Mouse (Mus musculus) gastrocnemius, adult 2 months (tissue): ENCODE data around the gene Phtf2. TPM values are rescaled to one million over a fixed set of nuclear protein-coding genes. Genes with fewer than 3 reads are reported as not detected.

Source experiments
- DNase-seq: peaks from one replicate; pipeline ENCODE4 v3.0.0; 2022
- H3K27ac ChIP-seq: fragments of 200-600 bp; 2 replicates; pipeline ENCODE4 v1.8.1; 2022; ENCODE audit warnings: mild to moderate bottlenecking
- H3K4me3 ChIP-seq: fragments of 200-600 bp; 2 replicates; pipeline ENCODE4 v1.8.1; 2022; ENCODE audit warnings: mild to moderate bottlenecking, moderate library complexity
- CTCF ChIP-seq: fragments of 200-600 bp; IDR thresholded peaks from 2 replicates; pipeline ENCODE4 v1.8.1; 2022; ENCODE audit warnings: antibody characterized with exemption, mild to moderate bottlenecking, moderate library complexity
- intact Hi-C: fragments of 180-260 bp; cut with DNase I; formaldehyde crosslinking; loops from one replicate; pipeline ENCODE4 v1.15.1; 2025
- total RNA-seq, 2 experiments: library from RNA; stranded (reverse); gene quantifications; 2 replicates each; pipeline ENCODE4 v1.2.3; 2021

Phtf2 gene
- total RNA-seq, 2 experiments from 2014 or later = 176 to 181 TPM

DNA sequence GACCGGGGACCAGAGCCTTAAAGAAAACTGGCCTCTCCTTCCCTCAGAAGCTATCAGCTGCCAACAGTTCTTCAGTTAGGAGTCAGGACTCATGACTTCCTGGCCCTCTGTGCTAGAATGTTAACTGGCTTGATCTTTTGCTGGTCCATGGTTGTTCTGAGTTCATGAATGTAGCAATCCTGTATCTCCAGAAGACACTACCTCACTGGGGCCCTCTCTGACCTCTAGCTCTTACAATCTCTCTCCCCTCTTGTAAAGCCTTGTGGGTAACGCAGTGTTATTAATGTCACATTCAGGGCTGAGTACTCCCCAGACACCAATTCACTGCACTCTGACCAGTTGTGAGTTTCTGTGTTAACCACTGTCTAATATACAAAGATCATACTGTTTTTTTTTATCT is 22.7 kb upstream of the Phtf2 start:
- intact Hi-C loops = no loop called here

DNA sequence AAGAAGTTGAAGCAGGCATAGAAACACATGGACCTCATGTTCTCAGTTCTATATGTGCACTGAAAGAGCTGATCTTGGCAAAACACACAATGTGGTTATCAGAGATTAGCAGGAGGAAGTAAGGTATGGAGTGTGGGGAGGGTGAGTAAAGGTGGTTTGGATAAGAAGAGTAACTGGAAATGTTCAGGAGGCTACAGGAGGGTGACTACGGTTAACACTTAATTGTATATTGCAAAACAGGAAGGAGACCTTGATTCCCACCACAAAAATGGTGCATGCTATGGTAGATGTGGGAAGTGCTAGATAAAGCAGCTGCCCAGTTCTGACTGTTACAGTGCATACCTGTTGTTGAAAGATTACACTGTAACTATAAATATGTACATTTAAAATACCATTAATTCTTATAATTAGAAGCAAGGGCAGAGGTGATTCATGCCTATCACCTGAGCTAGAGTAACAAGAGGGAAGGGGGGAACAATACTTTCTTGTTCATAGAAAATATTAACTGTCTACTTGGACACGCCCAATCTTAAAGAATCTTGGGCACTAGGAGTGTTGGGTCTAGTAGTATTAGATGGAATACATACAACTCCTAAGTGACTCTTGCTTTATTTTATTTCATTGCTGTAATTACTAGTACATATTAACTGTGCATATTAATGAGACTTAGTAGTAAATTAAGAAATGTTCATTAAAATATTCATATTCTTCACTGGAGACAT is 15.7 kb upstream of the Phtf2 start:
- intact Hi-C loops = no loop called here
- no peak for DNase-seq
- Histone ChIP-seq H3K27ac (no peak overlapping the region), H3K4me3 (no peak overlapping the region)
- TF ChIP-seq CTCF = no peak

More for the DNA sequence above, 22.7 kb upstream of the Phtf2 start:
- H3K27ac ChIP-seq = no peak overlapping the region
- no peak for DNase-seq
- no peak for TF ChIP-seq CTCF
- H3K4me3 ChIP-seq = no peak overlapping the region

DNA sequence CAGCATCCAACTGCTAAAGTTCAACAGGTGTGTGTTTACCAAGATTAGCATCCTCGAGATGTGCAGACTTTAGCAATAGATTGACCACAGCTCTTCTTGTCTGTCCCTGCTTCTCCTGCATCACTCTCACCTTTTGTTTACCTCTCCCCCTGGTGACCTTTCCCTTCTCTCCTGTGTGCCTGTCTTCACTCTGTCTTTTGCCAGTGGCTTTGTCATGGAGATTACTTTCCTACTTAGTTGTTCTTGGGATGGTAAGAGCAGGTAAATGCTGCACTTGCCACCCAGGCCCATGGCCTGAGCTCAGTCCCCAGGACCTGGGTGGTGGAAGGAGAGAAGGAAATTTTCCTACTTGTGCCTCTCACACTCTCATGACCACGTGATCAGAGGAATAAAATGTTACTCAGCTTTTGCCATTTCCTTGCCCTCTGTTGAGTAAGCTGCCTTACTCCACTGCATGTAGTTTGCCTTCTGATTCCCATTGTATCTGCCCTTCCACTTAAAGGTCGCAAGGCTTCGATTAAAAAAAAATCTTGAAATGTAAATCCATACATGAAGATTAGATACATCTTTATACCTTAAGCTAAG is 2.2 kb upstream of the Phtf2 start:
- TF ChIP-seq CTCF = no peak
- Histone ChIP-seq H3K27ac (no peak overlapping the region), H3K4me3 (no peak overlapping the region)
- intact Hi-C loops = loop anchor here (5.0 kb wide), 1 partner anchor 173 kb away; the partner anchor contains the start of gene Ptpn12
- DNase-seq = no peak

DNA sequence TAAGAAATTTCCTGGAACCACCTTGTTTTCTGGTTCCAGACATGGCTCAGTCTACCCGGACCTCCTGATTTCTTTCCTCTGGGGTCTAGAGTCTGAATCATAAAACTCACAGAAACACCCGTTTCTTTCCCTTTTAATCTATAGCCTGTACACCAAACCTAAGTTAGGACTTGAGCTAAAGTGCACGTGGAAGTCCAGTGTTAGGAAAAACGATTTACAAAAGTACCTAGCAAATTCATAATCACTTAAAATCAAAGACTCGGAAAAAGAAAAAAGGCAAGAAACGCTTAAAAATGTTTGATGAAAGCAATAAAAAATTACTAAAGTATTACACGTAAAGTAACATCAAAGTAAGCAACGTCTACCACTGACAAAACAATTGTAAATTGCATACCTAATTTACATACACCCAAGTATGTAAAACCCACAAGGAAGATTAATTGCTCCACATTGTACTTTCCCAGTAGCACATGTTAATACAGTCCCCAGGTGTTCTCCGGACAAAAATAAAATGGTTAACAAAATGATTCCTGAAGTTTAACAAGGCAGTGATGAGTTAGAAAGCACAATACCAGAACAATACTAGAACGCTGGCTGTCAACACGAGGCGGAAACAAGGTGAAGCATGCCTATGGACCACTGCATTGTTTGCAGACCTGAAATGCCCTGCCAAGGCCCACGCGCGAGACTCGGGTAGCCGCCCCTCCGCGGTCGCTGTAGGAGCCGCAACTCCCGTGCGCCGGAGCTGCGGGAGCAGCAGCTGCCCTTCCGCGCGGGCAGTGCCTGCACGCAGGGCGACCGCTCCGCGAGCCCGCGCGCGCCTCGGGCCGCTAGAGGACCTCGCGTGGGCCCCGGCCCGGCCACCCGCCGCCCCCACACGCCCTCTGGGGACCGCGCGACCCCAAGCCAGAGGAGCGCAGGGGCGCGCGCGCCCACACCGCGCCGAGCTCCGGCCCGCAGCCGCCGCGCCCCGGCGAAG is 838 bp downstream of the Phtf2 start:
- Histone ChIP-seq H3K4me3 (peak overlapping the region; percentile 94), H3K27ac (peak overlapping the region; percentile 97)
- peak; percentile 80 for DNase-seq
- TF ChIP-seq CTCF = peak; percentile 4; the same call in 1 of the 2 replicates
- intact Hi-C loops = loop anchor here (5.0 kb wide), 1 partner anchor 176 kb away; the partner anchor contains the start of gene Ptpn12

DNA sequence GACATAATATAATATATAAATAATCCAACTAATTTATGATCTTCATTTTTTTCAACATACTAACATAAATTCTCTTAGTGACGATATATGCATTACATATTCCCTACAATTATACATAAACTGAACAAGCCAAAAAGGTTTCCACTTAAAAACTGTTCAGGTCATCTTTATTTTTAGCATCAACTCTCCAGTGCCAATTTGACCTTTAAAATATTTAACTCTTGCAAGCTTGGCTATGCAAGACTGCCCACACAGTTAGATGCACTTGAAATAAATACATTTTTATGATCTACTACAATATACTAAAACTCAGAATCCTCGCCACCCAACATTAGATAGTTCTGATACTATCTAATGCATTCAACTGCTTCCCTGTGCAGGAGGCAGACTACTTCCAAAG is 1.5 kb downstream of the Phtf2 start:
- no peak for DNase-seq
- intact Hi-C loops = loop anchor here (5.0 kb wide), 1 partner anchor 177 kb away; the partner anchor contains the start of gene Ptpn12
- peak overlapping the region; percentile 97 for H3K27ac ChIP-seq
- TF ChIP-seq CTCF = no peak
- H3K4me3 ChIP-seq = peak overlapping the region; percentile 94

DNA sequence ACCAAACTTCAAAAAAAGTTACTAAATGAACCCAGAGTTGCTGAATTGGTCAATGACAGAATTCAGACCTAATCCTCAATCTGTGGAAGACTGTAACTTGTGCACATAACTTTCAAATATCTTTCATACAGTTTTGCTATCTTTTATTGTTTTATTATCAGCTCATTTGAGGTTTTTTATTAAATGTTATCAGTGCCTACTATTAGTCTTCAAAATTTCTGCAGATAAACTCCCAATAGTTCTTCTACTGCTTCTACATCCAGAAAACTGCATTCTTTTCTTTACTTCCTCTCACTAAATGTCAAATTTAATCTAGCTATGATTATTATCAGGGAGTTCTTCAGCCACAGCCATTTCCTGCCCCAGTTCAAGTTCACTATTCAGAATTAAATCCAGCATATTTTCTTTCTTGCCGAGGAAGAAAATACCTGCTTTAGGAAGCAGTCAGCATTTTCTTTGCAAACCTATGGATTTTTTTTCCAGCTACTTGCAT is 4.9 kb downstream of the Phtf2 start:
- Histone ChIP-seq H3K27ac (peak overlapping the region; percentile 97), H3K4me3 (no peak overlapping the region)
- intact Hi-C loops = loop anchor here (5.0 kb wide), 2 partner anchors 55 to 85 kb away; no protein-coding TSS in a partner anchor
- TF ChIP-seq CTCF = no peak
- DNase-seq = no peak

DNA sequence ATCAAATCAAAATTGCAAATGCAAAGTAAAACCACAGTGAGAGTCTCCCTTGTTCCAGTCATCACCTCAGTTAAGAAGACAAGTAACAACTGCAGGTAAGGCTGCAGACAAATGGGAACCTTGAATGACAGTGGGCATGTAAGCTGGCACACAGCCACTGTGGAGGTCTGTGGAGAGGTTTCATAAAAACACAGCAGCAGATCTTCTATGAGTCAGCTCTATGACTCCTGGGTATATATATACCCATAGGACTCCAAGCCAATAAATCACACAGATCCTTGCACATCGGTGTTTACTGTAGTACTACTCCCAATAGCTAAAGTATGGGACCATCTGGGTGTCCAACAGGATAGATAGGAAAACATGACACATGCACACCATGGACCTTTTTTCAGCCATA is 8.8 kb downstream of the Phtf2 start:
- Histone ChIP-seq H3K4me3 (no peak overlapping the region), H3K27ac (no peak overlapping the region; the same call in 1 of the 2 replicates)
- intact Hi-C loops = no loop called here
- no peak for TF ChIP-seq CTCF
- no peak for DNase-seq

DNA sequence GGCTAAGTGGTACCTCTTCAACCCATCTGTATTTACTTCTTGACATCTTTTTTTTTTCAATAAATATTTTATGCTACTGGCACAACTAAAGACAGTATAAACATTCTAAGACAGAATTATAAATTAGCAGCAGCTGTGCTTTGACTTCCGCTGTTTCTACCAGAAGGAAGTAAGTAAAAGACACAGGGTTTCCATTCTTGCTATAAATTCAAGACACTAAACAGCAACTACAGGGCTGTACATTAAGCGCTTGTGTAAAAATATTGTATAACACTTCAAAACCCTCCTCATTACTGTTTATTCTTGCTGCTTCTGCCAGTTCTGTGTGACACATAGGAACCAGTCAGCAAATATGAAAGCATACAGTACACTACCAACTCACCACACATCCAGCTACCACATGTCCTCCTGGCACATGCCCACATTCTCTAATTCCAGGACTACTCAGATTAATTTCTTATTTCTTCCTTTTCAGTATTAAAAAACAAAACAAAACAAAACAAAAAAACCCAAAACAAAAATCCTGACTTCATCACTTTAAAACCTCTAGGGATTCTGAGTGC is 16.6 kb downstream of the Phtf2 start:
- H3K27ac ChIP-seq = peak overlapping the region; percentile 16; the same call in 1 of the 2 replicates
- no peak for TF ChIP-seq CTCF
- intact Hi-C loops = no loop called here
- H3K4me3 ChIP-seq = no peak overlapping the region
- DNase-seq = no peak

DNA sequence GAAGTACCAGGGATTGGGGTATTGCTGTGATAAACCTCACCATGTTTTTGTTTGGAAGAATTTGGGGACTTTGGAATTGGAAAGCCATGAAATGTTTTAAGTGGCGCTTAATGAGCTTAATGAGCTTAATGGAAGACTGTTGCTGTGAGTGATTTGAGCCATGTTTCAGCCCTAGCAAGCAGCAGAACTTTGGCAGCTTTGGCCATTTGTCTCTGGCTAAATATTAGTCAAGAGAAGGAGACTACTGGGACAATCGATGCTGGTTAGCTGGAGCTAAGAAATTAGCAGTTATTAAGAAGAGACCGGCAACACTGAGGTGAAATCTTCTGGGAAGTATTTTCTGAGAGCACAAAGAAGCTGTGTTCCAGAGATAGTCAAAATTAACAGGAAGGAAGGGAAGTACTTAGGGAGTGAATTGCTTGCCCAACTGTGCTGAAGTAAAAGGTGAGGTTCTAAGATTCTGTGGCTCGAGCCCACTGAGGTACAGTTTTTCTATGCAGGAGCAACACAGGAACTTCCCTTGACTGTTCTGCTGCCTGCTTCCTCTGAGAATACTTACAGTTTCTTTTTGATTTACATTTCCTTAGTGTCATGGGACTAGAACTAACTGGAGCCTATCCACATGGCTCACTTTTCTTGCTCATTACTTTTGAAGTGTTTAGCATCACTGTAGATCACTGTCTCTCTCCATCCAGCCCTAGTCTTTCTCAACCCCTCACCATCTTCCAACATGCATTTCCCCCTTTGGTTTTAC is 17.5 kb downstream of the Phtf2 start:
- intact Hi-C loops = no loop called here

DNA sequence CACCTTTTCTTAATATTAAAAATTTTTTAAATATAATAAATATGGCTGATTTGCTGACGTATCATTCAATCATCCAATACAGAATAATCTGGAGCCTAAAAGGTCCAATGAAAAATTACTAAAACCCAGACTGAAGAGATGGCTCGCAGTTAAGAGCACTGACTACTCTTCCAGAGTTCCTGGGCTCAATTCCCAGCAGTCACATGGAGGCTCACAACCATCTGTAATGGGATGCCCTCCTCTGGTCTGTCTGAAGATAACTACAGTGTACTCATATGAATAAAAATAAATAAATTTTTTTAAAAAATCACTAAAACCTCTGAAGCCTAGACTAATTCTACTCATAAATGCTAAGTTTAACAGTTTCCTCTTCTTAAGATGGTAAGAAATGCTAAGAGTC is 20.0 kb downstream of the Phtf2 start:
- TF ChIP-seq CTCF = peak; percentile 38
- Histone ChIP-seq H3K27ac (peak overlapping the region; percentile 35; the same call in 1 of the 2 replicates), H3K4me3 (no peak overlapping the region)
- intact Hi-C loops = no loop called here
- peak; percentile 41 for DNase-seq

More for the DNA sequence above, 17.5 kb downstream of the Phtf2 start:
- Histone ChIP-seq H3K4me3 (no peak overlapping the region), H3K27ac (peak overlapping the region; percentile 21; the same call in 1 of the 2 replicates)
- DNase-seq = no peak
- TF ChIP-seq CTCF = no peak

DNA sequence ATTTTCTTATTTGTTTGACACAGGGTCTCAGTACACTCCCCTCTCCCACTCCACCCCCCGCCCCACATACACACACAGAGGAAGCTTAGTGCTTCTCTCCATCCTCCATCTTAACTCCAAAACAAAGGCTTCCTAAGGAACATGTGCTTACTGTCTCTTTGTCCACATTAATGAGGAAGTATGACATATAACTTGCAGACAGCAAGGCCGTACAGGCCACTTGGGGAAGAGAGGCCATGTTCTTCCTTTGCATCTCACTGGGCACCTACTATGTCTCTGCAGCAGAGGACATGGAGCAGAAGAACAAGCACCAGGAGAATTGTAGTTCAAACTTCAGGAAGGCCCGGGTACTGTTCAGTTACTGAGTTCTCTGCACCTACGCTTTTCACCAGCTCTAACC is 21.4 kb downstream of the Phtf2 start:
- Histone ChIP-seq H3K4me3 (no peak overlapping the region), H3K27ac (peak overlapping the region; percentile 24; the same call in 1 of the 2 replicates)
- intact Hi-C loops = no loop called here
- no peak for DNase-seq
- no peak for TF ChIP-seq CTCF

DNA sequence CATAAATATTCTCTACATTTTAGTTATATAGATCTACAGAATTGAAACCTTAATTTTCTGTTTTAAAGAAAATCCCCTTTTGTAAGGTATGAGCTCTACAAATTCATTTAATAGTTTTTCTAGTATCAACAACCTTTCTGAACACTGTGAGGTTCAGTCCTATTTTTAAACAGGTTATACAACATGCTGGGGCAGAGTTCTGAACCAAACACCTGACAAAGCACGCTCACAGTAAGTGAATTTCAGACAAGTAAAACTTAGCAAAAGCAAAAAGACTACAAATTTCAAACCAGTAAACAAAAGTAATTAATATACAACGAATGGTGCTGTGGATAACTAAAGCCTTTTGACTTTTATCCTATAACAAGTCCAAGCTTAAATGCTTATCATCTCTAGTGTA is 23.5 kb downstream of the Phtf2 start:
- H3K27ac ChIP-seq = peak overlapping the region; percentile 75
- DNase-seq = no peak
- no peak for TF ChIP-seq CTCF
- intact Hi-C loops = no loop called here
- H3K4me3 ChIP-seq = no peak overlapping the region
